Mouse (Mus musculus): ENCODE measurements around the gene Gopc. TPM values are rescaled to one million over a fixed set of nuclear protein-coding genes. Genes with fewer than 3 reads are reported as not detected.

Gene Gopc
- total and polyA plus RNA-seq, 3 experiments = 1.9 to 15.0 (median 14.1) TPM

GRCm38 (mm10) chr10:52331007-52331406 is 50.9 kb downstream of the Gopc start:
- H3K4me1 ChIP-seq (ENCODE audit: insufficient read depth, low read depth, low read length) = no peaks in the 10 kb centered on the region
- H3K27me3 ChIP-seq (ENCODE audit: insufficient read depth, low read length) = no peaks in the 10 kb centered on the region
- TF ChIP-seq GATA2 (IDR thresholded peaks at IDR 0.05; ENCODE audit: borderline replicate concordance, low read depth, low read length) (no peak), CTCF (IDR thresholded peaks at IDR 0.05; ENCODE audit: low read depth, low read length) (peak; percentile 23; the same call in 1 of the 2 replicates), TAL1 (conservative IDR thresholded peaks at IDR 0.05; ENCODE audit: low read depth, low read length) (no peak), POLR2AphosphoS5 (IDR thresholded peaks at IDR 0.05; ENCODE audit: insufficient replicate concordance, low read depth, low read length) (no peak), GATA1 (IDR thresholded peaks at IDR 0.05; ENCODE audit: borderline replicate concordance, low read length) (no peak)
- DNase-seq (ENCODE audit: low spot score) (no peak), ATAC-seq (ENCODE audit: extremely low read depth, insufficient number of reproducible peaks, low FRiP score, poor library complexity, severe bottlenecking) (no peak)
- H3K36me3 ChIP-seq (replicated peaks) = peaks cover 7% of the 10 kb centered on the region
- H3K4me3 ChIP-seq (ENCODE audit: low read depth, low read length) = no peak overlapping the region
- H3K9me3 ChIP-seq (replicated peaks) = no peaks in the 10 kb centered on the region

DNA sequence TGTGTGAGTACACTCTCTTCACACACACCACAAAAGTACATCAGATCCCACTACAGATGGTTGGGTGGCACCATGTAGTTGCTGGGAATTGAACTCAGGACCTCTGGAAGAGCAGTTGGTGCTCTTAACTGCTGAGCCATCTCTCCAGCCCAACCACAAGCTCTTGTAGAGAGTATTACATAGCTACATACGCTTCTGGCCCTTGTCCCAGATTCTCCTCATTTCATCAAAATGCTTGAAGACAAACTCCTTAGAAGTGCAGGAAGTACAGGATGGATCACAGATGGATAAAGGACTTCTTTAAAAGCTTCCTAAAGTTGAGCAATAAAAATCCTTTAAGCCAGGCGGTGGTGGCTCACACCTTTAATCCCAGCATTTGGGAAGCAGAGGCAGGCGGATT is 60.0 kb downstream of the Gopc start:
- Histone ChIP-seq H3K36me3 (replicated peaks) (no peaks in the 10 kb centered on the region), H3K9me3 (replicated peaks) (no peaks in the 10 kb centered on the region), H3K4me3 (ENCODE audit: low read depth, low read length) (no peak overlapping the region), H3K27me3 (ENCODE audit: insufficient read depth, low read length) (no peaks in the 10 kb centered on the region), H3K4me1 (ENCODE audit: insufficient read depth, low read depth, low read length) (no peaks in the 10 kb centered on the region)
- DNase-seq (ENCODE audit: low spot score) = no peak
- ATAC-seq (ENCODE audit: extremely low read depth, insufficient number of reproducible peaks, low FRiP score, poor library complexity, severe bottlenecking) = no peak
- TF ChIP-seq CTCF (IDR thresholded peaks at IDR 0.05; ENCODE audit: low read depth, low read length) (no peak), TAL1 (conservative IDR thresholded peaks at IDR 0.05; ENCODE audit: low read depth, low read length) (no peak), POLR2AphosphoS5 (IDR thresholded peaks at IDR 0.05; ENCODE audit: insufficient replicate concordance, low read depth, low read length) (no peak), GATA1 (IDR thresholded peaks at IDR 0.05; ENCODE audit: borderline replicate concordance, low read length) (no peak), GATA2 (IDR thresholded peaks at IDR 0.05; ENCODE audit: borderline replicate concordance, low read depth, low read length) (no peak)

DNA sequence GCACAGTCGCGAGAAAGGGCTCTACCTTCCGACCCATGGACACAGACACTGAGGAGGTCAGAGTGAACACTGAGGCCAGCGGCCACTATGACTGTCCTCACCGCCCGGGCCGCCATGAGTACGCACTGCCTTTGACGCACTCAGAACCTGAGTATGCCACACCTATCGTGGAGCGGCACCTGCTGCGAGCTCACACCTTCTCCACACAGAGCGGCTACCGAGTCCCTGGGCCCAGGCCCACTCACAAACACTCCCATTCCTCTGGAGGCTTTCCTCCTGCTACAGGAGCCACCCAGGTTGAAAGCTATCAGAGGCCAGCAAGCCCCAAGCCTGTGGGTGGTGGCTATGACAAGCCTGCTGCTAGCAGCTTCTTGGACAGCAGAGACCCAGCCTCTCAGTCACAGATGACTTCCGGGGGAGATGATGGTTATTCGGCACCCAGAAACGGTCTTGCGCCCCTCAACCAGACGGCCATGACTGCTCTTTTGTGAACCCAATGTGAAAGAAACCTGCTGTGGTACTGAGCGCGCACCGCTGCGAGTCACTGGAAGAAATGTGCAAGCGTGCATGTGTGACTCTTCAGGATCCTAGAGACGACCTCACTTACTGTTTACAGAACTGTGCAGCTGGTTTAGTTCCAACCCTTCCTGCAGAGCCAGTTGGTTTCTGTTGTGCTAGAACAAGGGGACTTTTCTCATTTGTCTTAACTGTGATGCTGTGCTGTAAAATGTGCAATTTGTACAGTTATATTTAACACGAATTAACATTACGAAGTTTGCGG is 62.2 kb downstream of the Gopc start:
- no peak for ATAC-seq (ENCODE audit: extremely low read depth, insufficient number of reproducible peaks, low FRiP score, poor library complexity, severe bottlenecking)
- H3K27me3 ChIP-seq (ENCODE audit: insufficient read depth, low read length) = no peaks in the 10 kb centered on the region
- H3K4me1 ChIP-seq (ENCODE audit: insufficient read depth, low read depth, low read length) = no peaks in the 10 kb centered on the region
- TF ChIP-seq CTCF (IDR thresholded peaks at IDR 0.05; ENCODE audit: low read depth, low read length) (no peak), GATA1 (IDR thresholded peaks at IDR 0.05; ENCODE audit: borderline replicate concordance, low read length) (no peak), TAL1 (conservative IDR thresholded peaks at IDR 0.05; ENCODE audit: low read depth, low read length) (no peak), POLR2AphosphoS5 (IDR thresholded peaks at IDR 0.05; ENCODE audit: insufficient replicate concordance, low read depth, low read length) (no peak), GATA2 (IDR thresholded peaks at IDR 0.05; ENCODE audit: borderline replicate concordance, low read depth, low read length) (no peak)
- no peak for DNase-seq (ENCODE audit: low spot score)
- H3K4me3 ChIP-seq (ENCODE audit: low read depth, low read length) = no peak overlapping the region
- no peaks in the 10 kb centered on the region for H3K9me3 ChIP-seq (replicated peaks)
- no peaks in the 10 kb centered on the region for H3K36me3 ChIP-seq (replicated peaks)

GRCm38 (mm10) chr10:52309196-52309595 is 72.7 kb downstream of the Gopc start:
- no peak overlapping the region for H3K4me3 ChIP-seq (ENCODE audit: low read depth, low read length)
- no peaks in the 10 kb centered on the region for H3K27me3 ChIP-seq (ENCODE audit: insufficient read depth, low read length)
- H3K4me1 ChIP-seq (ENCODE audit: insufficient read depth, low read depth, low read length) = no peaks in the 10 kb centered on the region
- no peaks in the 10 kb centered on the region for H3K9me3 ChIP-seq (replicated peaks)
- DNase-seq (ENCODE audit: low spot score) = no peak
- ATAC-seq (ENCODE audit: extremely low read depth, insufficient number of reproducible peaks, low FRiP score, poor library complexity, severe bottlenecking) = no peak
- TF ChIP-seq GATA2 (IDR thresholded peaks at IDR 0.05; ENCODE audit: borderline replicate concordance, low read depth, low read length) (no peak), CTCF (IDR thresholded peaks at IDR 0.05; ENCODE audit: low read depth, low read length) (no peak), GATA1 (IDR thresholded peaks at IDR 0.05; ENCODE audit: borderline replicate concordance, low read length) (no peak), TAL1 (conservative IDR thresholded peaks at IDR 0.05; ENCODE audit: low read depth, low read length) (no peak), POLR2AphosphoS5 (IDR thresholded peaks at IDR 0.05; ENCODE audit: insufficient replicate concordance, low read depth, low read length) (no peak)
- no peaks in the 10 kb centered on the region for H3K36me3 ChIP-seq (replicated peaks)

DNA sequence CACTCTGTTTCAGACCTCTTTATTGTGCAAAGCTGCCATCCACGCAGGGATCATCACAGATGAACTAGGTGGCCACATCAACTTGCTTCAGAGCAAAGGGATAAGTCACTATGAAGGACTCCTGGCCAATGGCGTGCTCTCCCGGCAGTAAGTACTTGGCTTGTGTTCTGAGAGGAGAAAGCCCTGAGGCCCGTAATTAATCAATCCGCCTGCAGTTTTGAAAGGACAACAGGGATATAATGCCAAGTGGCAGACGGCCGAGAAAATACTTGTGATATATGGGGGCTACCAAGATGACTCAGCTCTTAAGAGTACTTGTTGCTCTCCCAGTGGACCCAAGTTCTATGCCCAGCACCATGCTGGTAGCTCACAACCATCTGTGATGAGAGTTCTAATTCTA is 77.3 kb downstream of the Gopc start:
- no peaks in the 10 kb centered on the region for H3K36me3 ChIP-seq (replicated peaks)
- TF ChIP-seq GATA1 (IDR thresholded peaks at IDR 0.05; ENCODE audit: borderline replicate concordance, low read length) (no peak), CTCF (IDR thresholded peaks at IDR 0.05; ENCODE audit: low read depth, low read length) (no peak), POLR2AphosphoS5 (IDR thresholded peaks at IDR 0.05; ENCODE audit: insufficient replicate concordance, low read depth, low read length) (no peak), GATA2 (IDR thresholded peaks at IDR 0.05; ENCODE audit: borderline replicate concordance, low read depth, low read length) (no peak), TAL1 (conservative IDR thresholded peaks at IDR 0.05; ENCODE audit: low read depth, low read length) (no peak)
- no peak for DNase-seq (ENCODE audit: low spot score)
- ATAC-seq (ENCODE audit: extremely low read depth, insufficient number of reproducible peaks, low FRiP score, poor library complexity, severe bottlenecking) = no peak
- H3K4me1 ChIP-seq (ENCODE audit: insufficient read depth, low read depth, low read length) = no peaks in the 10 kb centered on the region
- H3K27me3 ChIP-seq (ENCODE audit: insufficient read depth, low read length) = no peaks in the 10 kb centered on the region
- no peaks in the 10 kb centered on the region for H3K9me3 ChIP-seq (replicated peaks)
- no peak overlapping the region for H3K4me3 ChIP-seq (ENCODE audit: low read depth, low read length)

DNA sequence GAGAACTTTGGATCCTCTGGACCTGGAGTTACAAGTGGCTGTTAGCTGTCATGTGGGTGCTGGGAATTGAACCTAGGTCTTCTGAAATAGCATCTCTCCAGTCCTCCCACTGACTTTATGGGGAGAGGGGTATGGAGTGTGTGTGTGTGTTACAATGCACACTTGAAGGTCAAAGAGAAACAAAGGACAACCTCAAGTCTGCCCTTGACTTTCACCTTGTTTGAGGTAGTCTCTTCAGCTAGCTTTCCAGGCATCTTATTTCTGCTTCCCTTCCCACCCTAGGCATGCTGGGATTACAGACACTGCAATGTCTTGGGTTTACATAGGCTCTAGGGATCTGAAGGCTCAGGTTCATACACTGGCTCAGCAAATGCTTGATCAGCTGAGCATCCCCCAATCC is 79.7 kb downstream of the Gopc start:
- Histone ChIP-seq H3K9me3 (replicated peaks) (no peaks in the 10 kb centered on the region), H3K27me3 (ENCODE audit: insufficient read depth, low read length) (no peaks in the 10 kb centered on the region), H3K4me3 (ENCODE audit: low read depth, low read length) (no peak overlapping the region), H3K36me3 (replicated peaks) (no peaks in the 10 kb centered on the region), H3K4me1 (ENCODE audit: insufficient read depth, low read depth, low read length) (no peaks in the 10 kb centered on the region)
- DNase-seq (ENCODE audit: low spot score) (no peak), ATAC-seq (ENCODE audit: extremely low read depth, insufficient number of reproducible peaks, low FRiP score, poor library complexity, severe bottlenecking) (no peak)
- TF ChIP-seq TAL1 (conservative IDR thresholded peaks at IDR 0.05; ENCODE audit: low read depth, low read length) (no peak), GATA2 (IDR thresholded peaks at IDR 0.05; ENCODE audit: borderline replicate concordance, low read depth, low read length) (no peak), POLR2AphosphoS5 (IDR thresholded peaks at IDR 0.05; ENCODE audit: insufficient replicate concordance, low read depth, low read length) (no peak), CTCF (IDR thresholded peaks at IDR 0.05; ENCODE audit: low read depth, low read length) (no peak), GATA1 (IDR thresholded peaks at IDR 0.05; ENCODE audit: borderline replicate concordance, low read length) (no peak)
